Mouse (Mus musculus) layer of hippocampus, postnatal 25 days (tissue): ENCODE results near the gene Shank3. TPM values are rescaled to one million over a fixed set of nuclear protein-coding genes. Genes with fewer than 3 reads are reported as not detected.

ENCODE experiments used
- total RNA-seq, 2 experiments: library from RNA; stranded (reverse); gene quantifications; 2 replicates each; pipeline ENCODE4 v1.2.3; 2021

Shank3 gene
- total RNA-seq, 2 experiments from 2014 or later: 235 to 265 TPM

Other genes starting within 250 kb of the Shank3 start
- 100 to 1,000 TPM; 317 to 364 TPM for gene Sbf1, start 184.3 kb upstream of the Shank3 start, total RNA-seq
- gene Adm2, start 176.9 kb upstream of the Shank3 start, total RNA-seq: not detected
- not detected for gene Miox, start 165.2 kb upstream of the Shank3 start, total RNA-seq
- 10 to 100 TPM; 15.2 to 20.8 TPM for gene Lmf2, start 144.0 kb upstream of the Shank3 start, total RNA-seq
- gene Ncaph2, start 143.9 kb upstream of the Shank3 start, total RNA-seq: 10 to 100 TPM; 84.1 to 95.0 TPM
- 10 to 100 TPM; 34.1 to 36.7 TPM for gene Sco2, start 125.8 kb upstream of the Shank3 start, total RNA-seq
- 1 to 10 TPM; 1.5 to 1.8 TPM for gene Tymp, start 122.6 kb upstream of the Shank3 start, total RNA-seq
- gene Odf3b, start 120.3 kb upstream of the Shank3 start, total RNA-seq: 1 to 10 TPM; 1.6 to 3.2 TPM
- under 1 TPM; 0.30 to 0.38 TPM for gene Klhdc7b, start 114.7 kb upstream of the Shank3 start, total RNA-seq
- gene Syce3, start 89.1 kb upstream of the Shank3 start, total RNA-seq: not detected
- gene Cpt1b, start 73.8 kb upstream of the Shank3 start, total RNA-seq: 1 to 10 TPM; 1.4 to 2.3 TPM
- 1 to 10 TPM; 2.1 to 2.4 TPM for gene C730034F03Rik, start 70.0 kb upstream of the Shank3 start, total RNA-seq
- not detected for gene Gm44502, start 69.9 kb upstream of the Shank3 start, total RNA-seq
- 10 to 100 TPM; 34.3 to 43.4 TPM for gene Chkb, start 69.7 kb upstream of the Shank3 start, total RNA-seq
- gene Mapk8ip2, start 45.7 kb upstream of the Shank3 start, total RNA-seq: 100 to 1,000 TPM; 242 to 243 TPM
- 10 to 100 TPM; 29.4 to 29.6 TPM for gene Arsa, start 22.2 kb upstream of the Shank3 start, total RNA-seq
- under 1 TPM; 0.37 to 0.96 TPM for gene Acr, start 68.7 kb downstream of the Shank3 start, total RNA-seq
- 10 to 100 TPM; 27.3 to 33.4 TPM for gene Rabl2, start 92.3 kb downstream of the Shank3 start, total RNA-seq